8 mouse cellular contexts compared by ENCODE assay signal in the genomic region with DNA sequence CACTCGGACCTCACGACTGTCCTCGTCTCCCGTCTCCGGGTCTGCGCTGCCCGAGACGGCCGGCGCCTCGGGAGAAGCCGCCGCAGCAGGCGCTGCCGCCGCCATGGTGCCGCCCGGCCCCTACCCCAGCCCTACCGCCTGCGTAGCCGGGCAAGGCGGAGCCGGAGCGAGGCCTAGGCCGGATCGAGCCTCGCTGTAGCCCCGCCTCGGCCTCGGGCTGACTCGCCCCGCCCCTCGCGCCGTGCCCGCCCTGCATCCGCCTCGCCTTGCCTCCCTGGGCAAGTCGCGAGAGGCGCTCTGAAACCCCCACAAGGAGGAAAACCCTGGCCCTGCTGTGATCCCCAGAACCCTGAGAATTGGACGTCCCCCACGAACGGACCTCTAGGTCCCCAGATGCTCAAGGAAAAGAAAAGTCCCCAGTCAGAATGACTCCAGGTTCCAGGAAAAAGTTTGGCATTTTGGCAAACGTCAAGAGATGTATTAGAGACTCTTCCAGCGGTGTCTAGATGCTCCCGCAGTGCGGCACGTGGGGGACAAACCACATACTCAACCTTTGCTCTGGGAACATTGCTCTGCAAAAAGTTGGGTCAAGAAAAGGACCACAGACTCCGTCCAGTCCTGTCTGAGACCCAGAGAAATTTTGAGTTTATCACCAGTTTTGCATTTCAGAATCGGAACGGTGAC. TPM values are rescaled to one million over a fixed set of nuclear protein-coding genes. Genes with fewer than 3 reads are reported as not detected.
DNase-seq lines count a peak whose midpoint lies in the region; ATAC-seq and TF ChIP-seq lines count a peak whose summit lies in the region.

A gene (minus strand): TSS at position 229 of the 684 bp plus-strand sequence.

- H3K27ac ChIP-seq in ES-Bruce4 (ENCODE audit: insufficient read depth, low read length): no peak within 1 kb of the TSS
- H3K27ac ChIP-seq in forebrain, embryonic 14.5 days (ENCODE audit: low read depth, low read length): peak within 1 kb of the TSS; percentile 96

- no peaks in the 10 kb centered on the region for H3K27me3 ChIP-seq in ES-Bruce4 (ENCODE audit: control insufficient read depth, insufficient read depth, low read length, poor library complexity, severe bottlenecking)
- H3K27me3 ChIP-seq in forebrain, embryonic 14.5 days (replicated peaks; ENCODE audit: control insufficient read depth, insufficient read depth, low read length): no peaks in the 10 kb centered on the region

- 3% methylated on average over 47 of the region's 52 CpGs for WGBS in forebrain, embryonic 14.5 days
- WGBS in lung, adult 2 months: 3% methylated on average over 47 of the region's 52 CpGs

- intact Hi-C loops in heart, postnatal 14 days (cut with DNase I): loop anchor here (5.0 kb wide), 1 partner anchor 36 kb away; no protein-coding TSS in a partner anchor

- no peak for TF ChIP-seq CTCF in ES-Bruce4 (IDR thresholded peaks at IDR 0.05; ENCODE audit: low read depth, low read length)
- TF ChIP-seq CTCF in lung, adult 2 months (IDR thresholded peaks at IDR 0.05; ENCODE audit: insufficient read depth, low read length): no peak

- no peaks in the 10 kb centered on the region for H3K4me1 ChIP-seq in ES-Bruce4 (ENCODE audit: control insufficient read depth, insufficient read depth, low read length)
- H3K4me1 ChIP-seq in forebrain, embryonic 14.5 days (ENCODE audit: control insufficient read depth, insufficient read depth, low read length): no peaks in the 10 kb centered on the region
- H3K4me1 ChIP-seq in lung, adult 2 months (ENCODE audit: control insufficient read depth, insufficient read depth, low read length): peaks cover 5% of the 10 kb centered on the region

- H3K4me2 ChIP-seq in forebrain, embryonic 14.5 days (ENCODE audit: low read length): peak within 1 kb of the TSS; percentile 74

- no peaks in the 10 kb centered on the region for H3K9me3 ChIP-seq in ES-Bruce4 (replicated peaks; ENCODE audit: control insufficient read depth, insufficient read depth, low read length, poor library complexity, severe bottlenecking)
- no peaks in the 10 kb centered on the region for H3K9me3 ChIP-seq in forebrain, embryonic 14.5 days (replicated peaks; ENCODE audit: control insufficient read depth, low read length)

- no peak for TF ChIP-seq EP300 in ES-Bruce4 (IDR thresholded peaks at IDR 0.05; ENCODE audit: insufficient read depth, low read depth, low read length)

- ATAC-seq in cerebellum, adult (ENCODE audit: insufficient number of reproducible peaks, low FRiP score, low TSS enrichment): peak; percentile 96
- ATAC-seq in forebrain, embryonic 14.5 days: peak; percentile 99
- ATAC-seq in neutrophil, adult 5-6 weeks (ENCODE audit: extremely low read depth, insufficient number of reproducible peaks, low FRiP score, poor library complexity, severe bottlenecking): peak; percentile 90

- DNase-seq in forebrain, embryonic 14.5 days (ENCODE audit: low spot score): peak; percentile 93
- peak; percentile 95 for DNase-seq in heart, postnatal 14 days
- peak; percentile 86 to 91 for DNase-seq in layer of hippocampus, adult 18-20 months (ENCODE audit: low spot score in 2 of 2)
- peak; percentile 88 for DNase-seq in lung, adult 2 months
- peak; percentile 89 to 92 for DNase-seq in thymus, adult 18-20 months

- no peak for TF ChIP-seq POLR2A in ES-Bruce4 (IDR thresholded peaks at IDR 0.05; ENCODE audit: insufficient read depth, low read length)
- peak; percentile 58 for TF ChIP-seq POLR2A in lung, adult 2 months (IDR thresholded peaks at IDR 0.05; ENCODE audit: borderline replicate concordance, extremely low read depth, low read depth, low read length)

- H3K9ac ChIP-seq in ES-Bruce4 (ENCODE audit: low read depth, poor library complexity, severe bottlenecking): peak within 1 kb of the TSS; percentile 93
- peak within 1 kb of the TSS; percentile 94 for H3K9ac ChIP-seq in forebrain, embryonic 14.5 days (ENCODE audit: low read length)

- H3K36me3 ChIP-seq in ES-Bruce4 (ENCODE audit: control insufficient read depth, insufficient read depth, low read length, poor library complexity, severe bottlenecking): no peaks in the 10 kb centered on the region
- no peaks in the 10 kb centered on the region for H3K36me3 ChIP-seq in forebrain, embryonic 14.5 days (ENCODE audit: control insufficient read depth, insufficient read depth, low read length)

- peak within 1 kb of the TSS; percentile 88 for H3K4me3 ChIP-seq in ES-Bruce4 (ENCODE audit: low read depth, low read length)
- peak within 1 kb of the TSS; percentile 91 for H3K4me3 ChIP-seq in forebrain, embryonic 14.5 days (ENCODE audit: low read depth, low read length)
- peak within 1 kb of the TSS; percentile 92 for H3K4me3 ChIP-seq in lung, adult 2 months (replicated peaks; ENCODE audit: extremely low read depth, low read depth, low read length)

RNA-seq across cellular contexts. Expression of the gene that starts here (rescaled TPM):
- 16.9 and 18.3 TPM in 2 replicates for polyA plus RNA-seq in ES-Bruce4 (2011; ENCODE audit: insufficient read depth, insufficient read length, low read depth, missing spikeins)
- 9.7 and 14.6 TPM in 2 replicates for polyA plus RNA-seq in forebrain, embryonic 14.5 days (2014; fragmentation: Nextera tagmentation; extraction: Ambion mirVana)
- 1 to 10 TPM; 8.5 to 8.9 TPM for total RNA-seq in heart, postnatal 14 days (2021)
- total RNA-seq in layer of hippocampus, adult 18-20 months (2021): 10 to 100 TPM; 33.2 to 33.8 TPM
- polyA plus RNA-seq in lung, adult 2 months (2012; rRNA removed): 1.4 and 2.3 TPM in 2 replicates
- total RNA-seq in neutrophil, adult 5-6 weeks (2017): 61.8 and 77.9 TPM in 2 replicates
